Mouse (Mus musculus) brain, embryonic 14.5 days (tissue): ENCODE measurements at regions not wholly inside any gene's neighbourhood (a gene's known extent, or its start where the extent isn't known, plus 50 kb on each side); places are given as distances from the start of the nearest gene placed in this dataset.

Experiments
- CTCF ChIP-seq: fragments of 200-500 bp; IDR thresholded peaks from 2 replicates; pipeline ENCODE4 v1.5.1; 2012; ENCODE audit warnings: inconsistent platforms, mild to moderate bottlenecking, moderate library complexity, borderline replicate concordance; ENCODE audit not compliant: insufficient read depth, insufficient read length; ENCODE audit errors: extremely low read depth
- POLR2A ChIP-seq: fragments of 200-500 bp; IDR thresholded peaks from 2 replicates; pipeline ENCODE4 v1.6.1; 2012; ENCODE audit warnings: mild to moderate bottlenecking, inconsistent platforms, borderline replicate concordance; ENCODE audit not compliant: poor library complexity, insufficient read depth, insufficient read length, severe bottlenecking; ENCODE audit errors: extremely low read depth

GRCm38 (mm10) chr15:31141750-31142149 lies 82.4 kb upstream of the Dap start:
- TF ChIP-seq CTCF (no peak), POLR2A (no peak)
